Mouse (Mus musculus) bone marrow, adult 2 months (tissue): ENCODE data around the gene Myrf.

Experiments
- CTCF ChIP-seq: fragments of 200-500 bp; IDR thresholded peaks from 2 replicates; pipeline ENCODE4 v1.5.1; 2011; ENCODE audit warnings: low read length, control low read depth; ENCODE audit not compliant: control insufficient read depth, insufficient read depth
- POLR2A ChIP-seq: fragments of 200-500 bp; IDR thresholded peaks from 2 replicates; pipeline ENCODE4 v1.6.1; 2011; ENCODE audit warnings: low read depth, mild to moderate bottlenecking, control low read depth, low read length, borderline replicate concordance; ENCODE audit not compliant: control insufficient read depth

- TF ChIP-seq POLR2A (no peak), CTCF (no peak)
Observed at GRCm38 (mm10) chr19:10171359-10171758, 69.2 kb downstream of the Myrf start.
